Mouse (Mus musculus): ENCODE data around the gene Ccdc89.

GRCm38 (mm10) chr7:90476313-90477245, 50.2 kb downstream of the Ccdc89 start, which contains the start of gene Dlg2:
- no peak for TF ChIP-seq POLR2A (IDR thresholded peaks at IDR 0.05; ENCODE audit: control insufficient read depth in 1 of 2, insufficient read depth in 1 of 2, low read depth in 1 of 2, low read length in 2 of 2, poor library complexity in 1 of 2)
- no peak for TF ChIP-seq SIN3A (IDR thresholded peaks at IDR 0.05; ENCODE audit: low read length)
- no peak for TF ChIP-seq RCOR1 (IDR thresholded peaks at IDR 0.05; ENCODE audit: low read depth, low read length)
- no peak for TF ChIP-seq CTCF (IDR thresholded peaks at IDR 0.05 in 2 of 3, conservative IDR thresholded peaks at IDR 0.05 in 1 of 3; ENCODE audit: control insufficient read depth in 1 of 3, insufficient read depth in 1 of 3, low read depth in 2 of 3, low read length in 3 of 3, poor library complexity in 1 of 3, severe bottlenecking in 1 of 3)
- TF ChIP-seq ETS1 (IDR thresholded peaks at IDR 0.05; ENCODE audit: low read depth, low read length), result no peak
- no peak for TF ChIP-seq MYB (IDR thresholded peaks at IDR 0.05; ENCODE audit: low read depth, low read length)
- no peak for TF ChIP-seq EP300 (IDR thresholded peaks at IDR 0.05; ENCODE audit: low read depth in 1 of 2, low read length in 2 of 2)
- TF ChIP-seq ELF1 (IDR thresholded peaks at IDR 0.05; ENCODE audit: low read depth, low read length), result no peak
- no peak for TF ChIP-seq POLR2AphosphoS2 (IDR thresholded peaks at IDR 0.05; ENCODE audit: low read length)
- TF ChIP-seq JUND (IDR thresholded peaks at IDR 0.05; ENCODE audit: low read depth, low read length), result no peak
